Mouse (Mus musculus) intestine, embryonic 16.5 days (tissue): ENCODE measurements at regions not wholly inside any gene's neighbourhood (a gene's known extent, or its start where the extent isn't known, plus 50 kb on each side); places are given as distances from the start of the nearest gene placed in this dataset.
"Not testable (repeated sequence)": the region's sequence is repeated elsewhere in the genome, so short reads cannot be mapped to it uniquely, and the experiment has no call there.

ENCODE experiments used
- ATAC-seq: fragments of 200-750 bp; cut with Nextera tagmentation; 2 replicates; pipeline ENCODE4 v1.8.0; 2017; ENCODE audit warnings: moderate TSS enrichment, moderate library complexity
- H3K27ac ChIP-seq: fragments of 300-500 bp; sonication (generic); 2 replicates; pipeline ENCODE4 v1.5.1; 2014; ENCODE audit warnings: mild to moderate bottlenecking, low read length
- H3K27me3 ChIP-seq: fragments of 300-500 bp; sonication (generic); replicated peaks from 2 replicates; pipeline ENCODE4 v1.6.1; 2014; ENCODE audit warnings: low read length, control low read depth, mixed read lengths; ENCODE audit not compliant: control insufficient read depth, insufficient read depth
- H3K36me3 ChIP-seq: fragments of 300-500 bp; sonication (generic); 2 replicates; pipeline ENCODE4 v1.6.1; 2014; ENCODE audit warnings: low read length, control low read depth; ENCODE audit not compliant: control insufficient read depth, insufficient read depth
- H3K4me1 ChIP-seq: fragments of 300-500 bp; sonication (generic); 2 replicates; pipeline ENCODE4 v1.6.1; 2014; ENCODE audit warnings: low read length, control low read depth, mixed read lengths; ENCODE audit not compliant: control insufficient read depth, insufficient read depth
- H3K4me2 ChIP-seq: fragments of 300-500 bp; sonication (generic); 2 replicates; pipeline ENCODE4 v1.6.1; 2014; ENCODE audit warnings: low read depth, low read length, control low read depth
- H3K4me3 ChIP-seq: fragments of 300-500 bp; sonication (generic); 2 replicates; pipeline ENCODE4 v1.5.1; 2014; ENCODE audit warnings: mild to moderate bottlenecking, low read length
- H3K9ac ChIP-seq: fragments of 300-500 bp; sonication (generic); 2 replicates; pipeline ENCODE4 v1.6.1; 2014; ENCODE audit warnings: low read depth, low read length
- H3K9me3 ChIP-seq: fragments of 300-500 bp; sonication (generic); 2 replicates; pipeline ENCODE4 v1.6.1; 2016; ENCODE audit warnings: low read length, control low read depth; ENCODE audit not compliant: control insufficient read depth
- WGBS: fragments of 180-500 bp; shearing (Covaris S2); extraction: QIAGEN DNeasy Blood & Tissue Kit; methylation state at CpG from one replicate; pipeline ENCODE4 v1.1.7; 2014; 5-methylcytosine and 5-hydroxymethylcytosine counted together

- ATAC-seq, H3K36me3 ChIP-seq, H3K27me3 ChIP-seq, H3K4me2 ChIP-seq, H3K4me3 ChIP-seq, H3K9ac ChIP-seq, H3K9me3 ChIP-seq, H3K27ac ChIP-seq, H3K4me1 ChIP-seq: not testable (repeated sequence)
- 73% methylated on average over 1 of the region's 1 CpGs for WGBS
Measured at GRCm38 (mm10) chr8:28523506-28523905, 1076.0 kb downstream of the Poteg start.

- Histone ChIP-seq H3K9me3 (no peaks in the 10 kb centered on the region), H3K27ac (no peak overlapping the region), H3K4me3 (no peak overlapping the region), H3K36me3 (no peaks in the 10 kb centered on the region), H3K27me3 (no peaks in the 10 kb centered on the region), H3K4me2 (no peak overlapping the region), H3K9ac (no peak overlapping the region), H3K4me1 (no peaks in the 10 kb centered on the region)
- no peak for ATAC-seq
Measured at GRCm38 (mm10) chr8:28547236-28547635, 1099.8 kb downstream of the Poteg start.

GRCm38 (mm10) chr8:28559881-28560280, 1112.4 kb downstream of the Poteg start:
- no peak for ATAC-seq
- no peak overlapping the region for H3K27ac ChIP-seq
- no peaks in the 10 kb centered on the region for H3K27me3 ChIP-seq
- 51% methylated on average over 9 of the region's 9 CpGs for WGBS
- no peak overlapping the region for H3K4me3 ChIP-seq
- no peak overlapping the region for H3K4me2 ChIP-seq
- no peaks in the 10 kb centered on the region for H3K4me1 ChIP-seq
- no peaks in the 10 kb centered on the region for H3K36me3 ChIP-seq
- no peaks in the 10 kb centered on the region for H3K9me3 ChIP-seq
- H3K9ac ChIP-seq = no peak overlapping the region

- ATAC-seq = no peak
- Histone ChIP-seq H3K27ac (no peak overlapping the region), H3K9ac (no peak overlapping the region), H3K36me3 (no peaks in the 10 kb centered on the region), H3K4me2 (no peak overlapping the region), H3K4me1 (no peaks in the 10 kb centered on the region), H3K9me3 (no peaks in the 10 kb centered on the region), H3K27me3 (no peaks in the 10 kb centered on the region), H3K4me3 (no peak overlapping the region)
- WGBS = 27% methylated on average over 8 of the region's 8 CpGs
Measured at GRCm38 (mm10) chr8:28579250-28579651, 1131.8 kb downstream of the Poteg start.

- no peak overlapping the region for H3K27ac ChIP-seq
- H3K9ac ChIP-seq = no peak overlapping the region
- no peak overlapping the region for H3K4me3 ChIP-seq
- no peaks in the 10 kb centered on the region for H3K27me3 ChIP-seq
- no peaks in the 10 kb centered on the region for H3K9me3 ChIP-seq
- no peak overlapping the region for H3K4me2 ChIP-seq
- no peaks in the 10 kb centered on the region for H3K36me3 ChIP-seq
- H3K4me1 ChIP-seq = no peaks in the 10 kb centered on the region
- 86% methylated on average over 2 of the region's 2 CpGs for WGBS
- no peak for ATAC-seq
Measured at GRCm38 (mm10) chr8:28580821-28581220, 1133.4 kb downstream of the Poteg start.

- H3K4me2 ChIP-seq = no peak overlapping the region
- H3K4me3 ChIP-seq = no peak overlapping the region
- no peaks in the 10 kb centered on the region for H3K27me3 ChIP-seq
- H3K9me3 ChIP-seq = no peaks in the 10 kb centered on the region
- H3K27ac ChIP-seq = no peak overlapping the region
- no peak overlapping the region for H3K9ac ChIP-seq
- no peaks in the 10 kb centered on the region for H3K4me1 ChIP-seq
- H3K36me3 ChIP-seq = no peaks in the 10 kb centered on the region
- no peak for ATAC-seq
Measured at GRCm38 (mm10) chr8:28589999-28590398, 1142.5 kb downstream of the Poteg start.

GRCm38 (mm10) chr8:28593238-28593637, 1145.8 kb downstream of the Poteg start:
- H3K27me3 ChIP-seq = no peaks in the 10 kb centered on the region
- no peaks in the 10 kb centered on the region for H3K36me3 ChIP-seq
- no peaks in the 10 kb centered on the region for H3K4me1 ChIP-seq
- ATAC-seq = no peak
- WGBS = 85% methylated on average over 3 of the region's 3 CpGs
- H3K9me3 ChIP-seq = no peaks in the 10 kb centered on the region
- no peak overlapping the region for H3K27ac ChIP-seq
- no peak overlapping the region for H3K4me2 ChIP-seq
- H3K9ac ChIP-seq = no peak overlapping the region
- H3K4me3 ChIP-seq = no peak overlapping the region

- 46% methylated on average over 12 of the region's 12 CpGs for WGBS
Measured at GRCm38 (mm10) chr8:28594191-28594590, 1146.7 kb downstream of the Poteg start.

GRCm38 (mm10) chr8:28594606-28595005, 1147.1 kb downstream of the Poteg start:
- 33% methylated on average over 8 of the region's 8 CpGs for WGBS
- H3K9ac ChIP-seq = no peak overlapping the region
- H3K27ac ChIP-seq = no peak overlapping the region
- no peaks in the 10 kb centered on the region for H3K36me3 ChIP-seq
- no peak overlapping the region for H3K4me2 ChIP-seq
- ATAC-seq = peak; percentile 55
- no peaks in the 10 kb centered on the region for H3K9me3 ChIP-seq
- H3K4me3 ChIP-seq = no peak overlapping the region
- no peaks in the 10 kb centered on the region for H3K27me3 ChIP-seq
- H3K4me1 ChIP-seq = no peaks in the 10 kb centered on the region

More at GRCm38 (mm10) chr8:28594191-28594590, 1146.7 kb downstream of the Poteg start:
- H3K27me3 ChIP-seq = no peaks in the 10 kb centered on the region
- H3K36me3 ChIP-seq = no peaks in the 10 kb centered on the region
- H3K9ac ChIP-seq = no peak overlapping the region
- no peak overlapping the region for H3K27ac ChIP-seq
- no peaks in the 10 kb centered on the region for H3K9me3 ChIP-seq
- H3K4me3 ChIP-seq = no peak overlapping the region
- no peak for ATAC-seq
- H3K4me1 ChIP-seq = no peaks in the 10 kb centered on the region
- no peak overlapping the region for H3K4me2 ChIP-seq

- Histone ChIP-seq H3K9ac (no peak overlapping the region), H3K4me3 (no peak overlapping the region)
- WGBS = 84% methylated on average over 5 of the region's 5 CpGs
Measured at GRCm38 (mm10) chr8:28595880-28596279, 1148.4 kb downstream of the Poteg start.

More at GRCm38 (mm10) chr8:28595880-28596279, 1148.4 kb downstream of the Poteg start:
- Histone ChIP-seq H3K36me3 (no peaks in the 10 kb centered on the region), H3K4me2 (no peak overlapping the region), H3K27ac (no peak overlapping the region), H3K27me3 (no peaks in the 10 kb centered on the region), H3K4me1 (no peaks in the 10 kb centered on the region), H3K9me3 (no peaks in the 10 kb centered on the region)
- ATAC-seq = no peak
